In genomic region chr9:118678759-118679158, GRCm38 (mm10) we compare ENCODE assay signal across 16 mouse cellular contexts.
DNase-seq lines count a peak whose midpoint lies in the region; ATAC-seq and TF ChIP-seq lines count a peak whose summit lies in the region.
"Had no signal": no experiment of that assay in that cellular context is flagged by ENCODE, and none has a peak within 500 bp of the region (broad histone marks: within the 10 kb centered on the region; RNA-seq: fewer than 3 reads in every experiment).

No protein-coding gene starts in this region.

- H3K4me3 ChIP-seq in lung, embryonic 16.5 days (ENCODE audit: low read length): no peak overlapping the region
- H3K4me3 ChIP-seq in ES-E14 (ENCODE audit: insufficient read depth in 1 of 2, low read depth in 1 of 2, low read length in 2 of 2, poor library complexity in 1 of 2, severe bottlenecking in 1 of 2): no peak overlapping the region
- no peak overlapping the region for H3K4me3 ChIP-seq in gastrocnemius, adult 2 months
- H3K4me3 ChIP-seq: embryonic facial prominence, embryonic 12.5 days; limb, embryonic 15.5 days; myocyte had no signal

- no peak for TF ChIP-seq CTCF in gastrocnemius, adult 2 months (IDR thresholded peaks at IDR 0.05)

- in situ Hi-C loops in ES-E14 (cut with MboI; ENCODE audit: low sequenced_read_pairs in 2 of 2, unreplicated experiment in 2 of 2): no loop called here

- no peak for ATAC-seq in lung, embryonic 16.5 days (ENCODE audit: low read depth)
- peak; percentile 41 for ATAC-seq in granulocyte monocyte progenitor cell, adult 5-6 weeks (replicated peaks; ENCODE audit: poor library complexity, severe bottlenecking)
- peak; percentile 71 for ATAC-seq in megakaryocyte progenitor cell, adult 5-6 weeks (replicated peaks; ENCODE audit: poor library complexity)
- ATAC-seq: forebrain, embryonic 14.5 days; intestine, embryonic 16.5 days had no signal

- DNase-seq in lung, adult 18-20 months: no peak
- DNase-seq in ES-E14 (ENCODE audit: low read depth, low spot score) (no peak), adipocyte (ENCODE audit: low spot score) (no peak)
- DNase-seq in gastrocnemius, adult 2 months: no peak
- DNase-seq in left cerebral cortex, adult 18-20 months (ENCODE audit: low spot score in 2 of 2): no peak
- DNase-seq: cerebellum, adult 2 months; gastrocnemius, postnatal 14 days; heart, postnatal 4 days had no signal

- no peak overlapping the region for H3K4me2 ChIP-seq in lung, embryonic 16.5 days (ENCODE audit: low read depth, low read length)
- H3K4me2 ChIP-seq: embryonic facial prominence, embryonic 12.5 days had no signal

- 69% methylated on average over 10 of the region's 10 CpGs for WGBS in lung, embryonic 16.5 days

- no peaks in the 10 kb centered on the region for H3K9me3 ChIP-seq in lung, embryonic 16.5 days (ENCODE audit: control insufficient read depth, low read length)
- no peaks in the 10 kb centered on the region for H3K9me3 ChIP-seq in ES-E14 (ENCODE audit: control insufficient read depth, insufficient read depth, low read depth, low read length)
- H3K9me3 ChIP-seq: embryonic facial prominence, embryonic 12.5 days; limb, embryonic 15.5 days had no signal

- intact Hi-C loops in gastrocnemius, adult 2 months (cut with DNase I): no loop called here

- peaks cover 20% of the 10 kb centered on the region for H3K4me1 ChIP-seq in lung, embryonic 16.5 days (replicated peaks; ENCODE audit: control insufficient read depth, insufficient read depth, low read length)
- 0 out of 4 replicates have a peak, but pooled peaks cover 0 to 2% of the 10 kb centered on the region in 2 experiments for H3K4me1 ChIP-seq in ES-E14 (ENCODE audit: control insufficient read depth in 2 of 2, insufficient read depth in 2 of 2, low read length in 2 of 2, poor library complexity in 1 of 2)

- H3K27ac ChIP-seq in lung, embryonic 16.5 days (ENCODE audit: low read length): peak overlapping the region; percentile 27
- no peak overlapping the region for H3K27ac ChIP-seq in ES-E14 (ENCODE audit: insufficient read depth, low read depth, low read length, poor library complexity, severe bottlenecking)
- H3K27ac ChIP-seq in gastrocnemius, adult 2 months: no peak overlapping the region

- no peak overlapping the region for H3K9ac ChIP-seq in lung, embryonic 16.5 days (ENCODE audit: low read length)
- H3K9ac ChIP-seq in ES-E14 (ENCODE audit: insufficient read depth, low read depth, low read length, poor library complexity, severe bottlenecking): no peak overlapping the region
- H3K9ac ChIP-seq: embryonic facial prominence, embryonic 12.5 days; limb, embryonic 15.5 days had no signal

- no peaks in the 10 kb centered on the region for H3K27me3 ChIP-seq in lung, embryonic 16.5 days (ENCODE audit: control insufficient read depth, insufficient read depth, low read depth, low read length)
- H3K27me3 ChIP-seq: embryonic facial prominence, embryonic 12.5 days; limb, embryonic 15.5 days had no signal

- H3K36me3 ChIP-seq in lung, embryonic 16.5 days (ENCODE audit: control insufficient read depth, insufficient read depth, low read length): no peaks in the 10 kb centered on the region
- H3K36me3 ChIP-seq in ES-E14 (ENCODE audit: control insufficient read depth, insufficient read depth, low read length, poor library complexity, severe bottlenecking): no peaks in the 10 kb centered on the region; the same call in 1 of the 2 replicates
- H3K36me3 ChIP-seq: limb, embryonic 15.5 days had no signal

TF ChIP-seq in ES-E14, 5 proteins besides CTCF, POLR2A, EP300 and RAD21:
- no peak for TF ChIP-seq HCFC1 (IDR thresholded peaks at IDR 0.05; ENCODE audit: borderline replicate concordance, insufficient read depth, low read length)
- no peak for TF ChIP-seq CHD2 (IDR thresholded peaks at IDR 0.05; ENCODE audit: low read depth, low read length)
- no peak for TF ChIP-seq ZC3H11A (IDR thresholded peaks at IDR 0.05; ENCODE audit: borderline replicate concordance, low read depth, low read length)
- no peak for TF ChIP-seq MAFK (IDR thresholded peaks at IDR 0.05; ENCODE audit: insufficient read depth, low read depth, low read length)
- TF ChIP-seq ZNF384 (IDR thresholded peaks at IDR 0.05; ENCODE audit: low read depth, low read length): 0 out of 2 replicates have a peak, but pooled peaks have one; percentile 1
